Mouse (Mus musculus) E14TG2a.4 (cell line): Measurements from ENCODE around the gene Mark4.
A peak's percentile ranks its signal among the peaks of the same experiment; 100 is the strongest.

Experiments used
- H3K27me3 ChIP-seq: 2 replicates; pipeline ENCODE4 v1.6.1; 2014; ENCODE audit warnings: low read length, control low read depth; ENCODE audit not compliant: insufficient read depth
- H3K36me3 ChIP-seq: 2 replicates; pipeline ENCODE4 v1.6.1; 2014; ENCODE audit warnings: low read length, control low read depth; ENCODE audit not compliant: insufficient read depth
- H3K4me1 ChIP-seq: replicated peaks from 2 replicates; pipeline ENCODE4 v1.6.1; 2014; ENCODE audit warnings: low read depth, low read length, control low read depth
- H3K4me3 ChIP-seq: replicated peaks from 2 replicates; pipeline ENCODE4 v1.5.1; 2014; ENCODE audit warnings: mild to moderate bottlenecking, low read length
- H3K9me3 ChIP-seq: 2 replicates; pipeline ENCODE4 v1.6.1; 2014; ENCODE audit warnings: low read length, control low read depth
- CTCF ChIP-seq: conservative IDR thresholded peaks from 2 replicates; pipeline ENCODE4 v1.5.1; 2014; ENCODE audit warnings: low read length
- NANOG ChIP-seq: IDR thresholded peaks from 2 replicates; pipeline ENCODE4 v1.6.1; 2014; ENCODE audit warnings: borderline replicate concordance, low read length, mixed read lengths
- POU5F1 ChIP-seq: IDR thresholded peaks from 2 replicates; pipeline ENCODE4 v1.6.1; 2014; ENCODE audit warnings: low read length, borderline replicate concordance

Mark4 gene

DNA sequence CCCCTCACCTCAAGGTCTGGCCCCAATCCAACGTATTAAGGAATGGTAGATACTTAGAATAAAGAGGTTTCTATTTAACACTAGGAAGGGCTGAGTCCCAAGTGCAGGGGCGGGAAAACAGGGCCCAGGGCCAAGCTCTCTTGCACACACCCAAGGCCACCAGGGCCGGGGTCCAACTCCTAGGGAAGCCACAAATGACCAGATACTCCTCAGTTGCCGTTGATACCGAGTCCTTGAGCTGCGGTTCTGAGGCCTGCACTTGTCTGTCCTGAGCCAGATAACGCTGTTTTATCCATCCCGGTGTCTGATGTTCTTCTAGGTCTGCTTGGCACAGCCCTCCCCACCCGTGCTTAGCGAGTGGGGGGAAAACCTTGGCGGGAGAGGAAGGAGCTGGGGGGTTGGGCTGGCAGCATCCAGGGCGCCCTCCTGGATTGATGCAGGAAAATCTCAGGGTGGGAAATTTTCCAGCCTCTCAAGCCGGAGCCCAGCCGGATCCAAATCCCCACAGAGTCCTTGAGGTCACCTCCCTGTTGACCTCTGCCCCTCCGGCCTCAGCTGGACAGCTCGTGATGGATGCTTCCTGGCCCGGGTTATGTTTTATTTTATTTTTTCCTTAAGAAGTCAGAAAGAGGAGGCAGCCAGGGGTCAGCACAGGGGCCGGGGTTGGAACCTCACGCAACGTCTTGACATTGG lies 37.0 kb upstream of the Mark4 start:
- Histone ChIP-seq H3K9me3 (0 out of 2 replicates have a peak, but pooled peaks cover 3% of the 10 kb centered on the region), H3K4me1 (peaks cover 58% of the 10 kb centered on the region), H3K4me3 (peak overlapping the region; percentile 67), H3K27me3 (peaks cover 49% of the 10 kb centered on the region), H3K36me3 (no peaks in the 10 kb centered on the region)
- TF ChIP-seq POU5F1, result no peak
- no peak for TF ChIP-seq NANOG
- no peak for TF ChIP-seq CTCF

DNA sequence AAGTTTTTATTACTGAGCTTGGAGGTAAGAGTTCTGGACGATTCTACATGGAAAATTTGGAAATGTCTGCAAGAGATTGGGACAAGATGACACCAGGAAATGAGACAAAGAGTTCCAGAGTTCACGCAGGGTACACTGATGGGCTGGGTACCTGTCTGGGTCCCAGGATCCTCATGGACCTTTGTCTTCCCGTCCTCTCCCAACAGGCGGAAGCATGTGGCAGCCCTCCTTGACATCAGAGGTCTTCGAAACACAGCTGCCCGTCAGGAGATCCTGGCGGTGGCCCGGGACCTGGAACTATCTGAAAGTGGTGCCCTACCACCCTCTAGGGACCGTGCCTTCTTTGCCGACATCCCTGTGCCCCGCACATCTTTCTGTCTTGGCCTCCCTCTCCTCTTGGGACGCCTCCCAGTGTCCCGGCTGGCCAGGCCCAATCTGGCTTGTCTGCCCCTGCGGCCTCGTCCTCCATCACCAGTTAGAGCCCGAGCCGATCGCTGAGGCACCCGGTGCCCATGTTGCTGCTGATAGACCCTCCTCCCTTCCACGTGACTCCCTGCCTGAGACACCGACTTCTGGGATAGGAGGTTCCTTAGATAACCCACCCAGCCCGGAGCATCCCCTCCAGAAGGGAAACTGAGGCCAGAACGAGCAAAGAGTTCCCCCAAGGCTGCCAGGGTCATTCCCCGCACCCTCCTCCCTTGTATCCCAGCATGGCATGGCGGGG lies 36.3 kb upstream of the Mark4 start:
- Histone ChIP-seq H3K27me3 (peaks cover 56% of the 10 kb centered on the region), H3K36me3 (no peaks in the 10 kb centered on the region), H3K9me3 (0 out of 2 replicates have a peak, but pooled peaks cover 3% of the 10 kb centered on the region), H3K4me1 (peaks cover 54% of the 10 kb centered on the region), H3K4me3 (peak overlapping the region; percentile 67)
- TF ChIP-seq POU5F1 (no peak), NANOG (no peak), CTCF (no peak)

DNA sequence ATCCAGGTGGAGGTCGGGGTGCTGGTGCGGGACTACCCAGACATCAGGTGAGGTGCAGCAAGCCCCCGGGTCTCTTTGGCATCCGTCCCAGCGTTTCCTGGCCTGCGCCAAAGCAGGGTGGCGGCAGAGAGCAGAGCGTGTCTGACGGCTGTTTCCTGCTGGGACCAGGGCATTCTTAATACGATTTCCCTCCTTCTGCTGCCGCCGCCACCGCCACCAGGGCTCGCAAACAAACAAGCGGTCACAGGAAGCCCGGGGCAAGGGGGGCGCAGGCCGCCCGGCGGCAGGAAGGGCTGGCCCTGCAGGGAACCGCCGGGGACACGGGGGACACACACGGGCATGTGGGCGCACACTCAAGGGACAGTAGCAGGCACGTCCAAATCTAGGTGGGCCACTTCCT lies 33.1 kb upstream of the Mark4 start:
- H3K4me3 ChIP-seq, result peak overlapping the region; percentile 74
- peaks cover 85% of the 10 kb centered on the region for H3K27me3 ChIP-seq
- H3K36me3 ChIP-seq, result no peaks in the 10 kb centered on the region
- TF ChIP-seq CTCF (no peak), POU5F1 (no peak), NANOG (no peak)
- peaks cover 49% of the 10 kb centered on the region for H3K4me1 ChIP-seq
- H3K9me3 ChIP-seq, result 0 out of 2 replicates have a peak, but pooled peaks cover 3% of the 10 kb centered on the region

- peaks cover 74% of the 10 kb centered on the region for H3K27me3 ChIP-seq
- H3K4me1 ChIP-seq, result peaks cover 31% of the 10 kb centered on the region
- peaks cover 7% of the 10 kb centered on the region; the same call in 1 of the 2 replicates for H3K9me3 ChIP-seq
- H3K36me3 ChIP-seq, result no peaks in the 10 kb centered on the region
- H3K4me3 ChIP-seq, result peak overlapping the region; percentile 75
- TF ChIP-seq POU5F1 (no peak), NANOG (no peak), CTCF (no peak)
Observed at GRCm38 (mm10) chr7:19489525-19489924, 30.9 kb upstream of the Mark4 start.

- no peak for TF ChIP-seq POU5F1
- TF ChIP-seq CTCF, result no peak
- no peak for TF ChIP-seq NANOG
- no peak overlapping the region for H3K4me3 ChIP-seq
- H3K9me3 ChIP-seq, result peaks cover 4% of the 10 kb centered on the region; the same call in 1 of the 2 replicates
Observed at GRCm38 (mm10) chr7:19486549-19486948, 27.9 kb upstream of the Mark4 start.

GRCm38 (mm10) chr7:19485488-19485887 lies 26.9 kb upstream of the Mark4 start:
- peaks cover 23% of the 10 kb centered on the region for H3K4me1 ChIP-seq
- H3K36me3 ChIP-seq, result no peaks in the 10 kb centered on the region
- peaks cover 45% of the 10 kb centered on the region for H3K27me3 ChIP-seq
- H3K4me3 ChIP-seq, result no peak overlapping the region
- peaks cover 4% of the 10 kb centered on the region; the same call in 1 of the 2 replicates for H3K9me3 ChIP-seq
- TF ChIP-seq CTCF, result no peak
- TF ChIP-seq NANOG, result no peak
- no peak for TF ChIP-seq POU5F1

More at GRCm38 (mm10) chr7:19486549-19486948, 27.9 kb upstream of the Mark4 start:
- no peaks in the 10 kb centered on the region for H3K36me3 ChIP-seq
- peaks cover 50% of the 10 kb centered on the region for H3K27me3 ChIP-seq
- peaks cover 23% of the 10 kb centered on the region for H3K4me1 ChIP-seq

- TF ChIP-seq POU5F1, result no peak
- TF ChIP-seq CTCF, result no peak
- TF ChIP-seq NANOG, result no peak
- Histone ChIP-seq H3K36me3 (no peaks in the 10 kb centered on the region), H3K4me3 (no peak overlapping the region), H3K4me1 (peaks cover 16% of the 10 kb centered on the region; the same call in 1 of the 2 replicates), H3K27me3 (peaks cover 34% of the 10 kb centered on the region), H3K9me3 (peaks cover 4% of the 10 kb centered on the region; the same call in 1 of the 2 replicates)
Observed at GRCm38 (mm10) chr7:19483281-19483680, 24.7 kb upstream of the Mark4 start.

GRCm38 (mm10) chr7:19477624-19478384 lies 19.2 kb upstream of the Mark4 start:
- TF ChIP-seq NANOG (no peak), POU5F1 (no peak), CTCF (no peak)
- peaks cover 26% of the 10 kb centered on the region; the same call in 1 of the 2 replicates for H3K4me1 ChIP-seq
- H3K36me3 ChIP-seq, result no peaks in the 10 kb centered on the region

More at GRCm38 (mm10) chr7:19477624-19478384, 19.2 kb upstream of the Mark4 start:
- H3K9me3 ChIP-seq, result peaks cover 4% of the 10 kb centered on the region; the same call in 1 of the 2 replicates
- no peak overlapping the region for H3K4me3 ChIP-seq
- H3K27me3 ChIP-seq, result peaks cover 60% of the 10 kb centered on the region
